Mouse (Mus musculus) yolk sac, embryonic 10.5 days (tissue): Measurements from ENCODE around the gene Srrm4.

ENCODE experiments used
- DNase-seq: peaks from one replicate; pipeline ENCODE4 v3.0.0-alpha.2; 2017; ENCODE audit warnings: low spot score

The Srrm4 gene

GRCm38 (mm10) chr5:116591346-116592048 lies at the start of gene Srrm4:
Srrm4 (minus strand) TSS chr5:116591817.
- peak; percentile 57 for DNase-seq

DNA sequence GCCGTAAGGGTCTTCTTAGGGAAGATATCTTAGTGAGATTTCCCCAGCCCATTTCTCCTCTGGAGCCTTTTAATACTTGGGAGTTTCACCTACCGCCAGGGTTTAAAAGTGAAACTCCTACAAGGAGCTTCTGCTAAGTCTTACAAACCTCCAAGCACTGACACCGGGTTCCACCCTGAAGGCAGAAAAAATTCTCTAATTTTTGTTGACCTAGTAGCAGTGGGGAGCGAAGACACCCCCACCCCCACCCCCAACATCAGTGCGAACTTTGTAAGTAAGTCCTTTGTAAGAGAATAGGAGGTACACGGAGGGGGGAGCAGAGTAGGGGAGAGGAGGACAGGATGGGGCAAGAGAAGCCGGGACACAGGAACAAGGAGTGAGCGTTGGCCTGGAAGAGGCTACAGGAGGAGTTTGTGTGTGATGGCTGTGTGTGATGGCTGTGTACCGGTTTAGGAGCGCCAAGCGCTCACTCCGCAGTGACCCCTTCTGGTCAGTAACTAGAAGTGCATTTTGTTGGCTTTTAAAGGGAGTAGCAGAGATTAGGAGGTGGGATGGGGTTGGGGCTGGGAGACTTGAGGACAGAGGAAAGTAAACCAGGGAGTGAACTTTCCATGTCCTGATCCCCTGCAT lies 1.3 kb upstream of the Srrm4 start:
- no peak for DNase-seq

DNA sequence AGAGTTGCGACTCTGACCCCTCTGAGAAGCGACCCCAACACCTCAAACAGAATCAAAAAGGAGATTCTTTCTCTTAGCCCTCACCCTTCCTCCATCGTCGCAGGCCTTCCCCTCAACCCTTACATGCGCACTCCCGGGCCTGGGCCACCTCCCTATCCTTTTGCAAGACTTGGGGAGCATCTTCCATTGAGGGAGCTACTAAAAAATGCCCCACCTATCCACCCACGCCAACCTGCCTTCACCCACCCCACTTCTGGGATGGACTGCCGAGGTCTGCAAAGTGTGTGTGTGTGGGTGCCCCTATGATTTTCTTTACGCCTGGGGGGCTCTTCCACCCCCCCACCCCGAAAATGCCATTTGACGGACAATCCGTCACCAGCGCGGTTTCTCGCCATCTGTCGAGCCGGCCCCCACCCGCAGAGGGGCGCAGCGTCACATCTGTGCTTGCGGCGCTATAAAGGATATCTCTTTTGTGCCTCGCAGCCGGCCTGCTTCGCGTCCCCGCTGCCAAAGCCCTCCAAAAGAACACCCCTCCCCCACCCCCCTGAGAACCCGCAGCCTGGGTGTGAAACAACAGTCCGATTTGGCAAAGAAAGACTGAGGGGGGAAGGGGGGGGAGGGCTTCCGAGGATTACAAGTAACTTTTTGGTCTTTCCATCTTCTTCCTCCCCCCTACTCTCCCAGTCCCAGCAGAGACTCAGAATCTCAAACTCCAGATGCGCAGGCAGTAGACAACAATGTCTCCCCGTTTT lies 608 bp upstream of the Srrm4 start:
- no peak for DNase-seq

- DNase-seq: no peak
Measured at GRCm38 (mm10) chr5:116590698-116591097, 919 bp downstream of the Srrm4 start.

- no peak for DNase-seq
Measured at GRCm38 (mm10) chr5:116589631-116590030, 2.0 kb downstream of the Srrm4 start.

DNA sequence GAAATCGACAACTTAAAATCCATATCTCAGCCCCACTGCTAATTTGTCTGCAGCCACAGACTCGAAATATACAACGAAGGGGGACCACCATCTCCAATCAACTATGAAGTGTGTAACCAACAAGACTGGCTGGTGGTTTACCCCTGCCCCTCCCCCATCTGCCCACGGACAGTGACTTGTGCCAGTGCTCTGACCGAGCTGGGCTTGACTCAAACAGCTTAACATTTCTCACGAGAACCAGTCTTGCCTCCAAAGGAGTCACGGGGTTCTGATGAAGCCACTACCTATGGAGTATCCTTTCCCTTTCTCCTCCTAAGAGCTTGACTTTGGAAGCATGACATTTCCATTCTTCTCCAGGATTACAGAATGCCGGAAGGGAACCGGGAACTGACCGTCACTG lies 2.8 kb downstream of the Srrm4 start:
- no peak for DNase-seq

- DNase-seq: no peak
Measured at GRCm38 (mm10) chr5:116579533-116579932, 12.1 kb downstream of the Srrm4 start.

DNA sequence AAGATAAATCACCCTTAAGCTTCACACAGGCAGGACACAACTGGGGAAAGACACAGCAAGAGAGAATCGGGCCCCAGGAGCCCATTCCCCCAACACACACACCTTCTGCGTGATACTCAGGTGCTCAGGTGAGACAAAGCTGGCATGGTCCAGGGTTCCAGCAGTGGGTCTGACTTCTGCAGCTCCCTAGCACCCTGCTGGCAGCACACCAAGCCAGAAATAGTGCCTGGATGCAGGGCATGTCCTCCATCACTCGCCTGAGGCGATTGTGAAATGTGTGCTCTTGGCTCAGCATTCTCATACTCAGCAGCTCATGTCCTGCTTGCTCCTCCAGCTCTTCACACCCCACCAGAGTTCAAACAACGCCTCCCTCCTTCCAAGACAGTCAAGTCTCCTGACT lies 14.5 kb downstream of the Srrm4 start:
- no peak for DNase-seq

DNA sequence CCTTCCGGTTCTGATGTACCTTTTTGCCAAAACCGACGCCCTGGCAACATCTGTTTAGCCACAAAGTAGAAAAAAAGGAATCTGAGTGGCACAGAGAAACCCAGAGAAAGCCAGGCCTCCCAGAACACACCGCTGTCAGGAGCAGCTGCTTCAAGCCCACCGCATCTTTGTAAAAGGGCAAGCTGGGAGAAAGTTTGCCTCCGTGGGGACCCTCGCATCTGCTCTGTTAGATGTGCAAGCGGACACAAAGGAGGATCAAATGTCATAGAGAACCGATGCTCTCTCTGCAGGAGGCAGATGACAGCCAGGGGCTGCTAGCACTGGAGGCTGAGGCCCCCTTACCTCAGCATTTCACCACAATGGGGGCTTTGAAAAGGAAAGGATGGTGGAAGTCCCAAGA lies 18.3 kb downstream of the Srrm4 start:
- no peak for DNase-seq

DNA sequence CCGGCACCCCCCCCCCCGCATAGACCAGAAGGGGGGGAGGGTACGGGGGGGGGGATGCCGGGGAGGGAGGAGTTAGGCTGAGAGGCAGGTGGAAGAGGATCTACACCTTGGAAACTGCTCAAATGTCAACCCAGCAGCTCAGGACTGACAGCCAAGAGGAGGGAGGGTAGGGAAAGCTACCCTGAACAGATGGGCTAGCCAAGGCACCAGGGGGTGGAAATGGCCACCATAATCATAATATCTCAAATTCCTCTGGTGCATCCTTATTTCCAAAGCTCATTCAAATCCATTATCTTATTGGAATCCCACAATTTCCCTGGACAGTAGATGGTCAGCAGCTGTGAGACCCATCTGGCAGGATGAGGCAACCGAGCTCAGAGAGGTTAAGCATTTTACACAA lies 19.7 kb downstream of the Srrm4 start:
- DNase-seq: no peak

- DNase-seq: peak; percentile 18
Measured at GRCm38 (mm10) chr5:116571232-116571861, 20.3 kb downstream of the Srrm4 start.

DNA sequence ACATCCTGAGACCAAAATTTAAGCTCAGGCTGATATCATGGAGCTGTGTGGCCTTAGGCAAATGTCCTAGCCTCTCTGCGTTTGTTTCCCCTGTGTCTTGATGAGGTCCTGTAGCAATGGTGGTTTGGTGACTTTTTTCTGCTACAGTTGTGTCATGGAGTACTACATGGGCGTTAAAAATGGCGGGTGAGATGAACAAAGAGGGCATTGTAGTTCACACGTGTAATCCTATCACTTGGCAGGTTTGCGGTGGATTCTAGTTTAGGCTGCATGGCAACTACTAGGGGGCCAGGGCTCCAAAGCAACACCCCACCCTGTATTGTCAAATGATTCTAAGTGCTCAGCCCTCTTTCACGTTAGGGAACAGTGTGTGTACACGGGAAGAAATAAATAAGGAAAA lies 21.1 kb downstream of the Srrm4 start:
- no peak for DNase-seq

DNA sequence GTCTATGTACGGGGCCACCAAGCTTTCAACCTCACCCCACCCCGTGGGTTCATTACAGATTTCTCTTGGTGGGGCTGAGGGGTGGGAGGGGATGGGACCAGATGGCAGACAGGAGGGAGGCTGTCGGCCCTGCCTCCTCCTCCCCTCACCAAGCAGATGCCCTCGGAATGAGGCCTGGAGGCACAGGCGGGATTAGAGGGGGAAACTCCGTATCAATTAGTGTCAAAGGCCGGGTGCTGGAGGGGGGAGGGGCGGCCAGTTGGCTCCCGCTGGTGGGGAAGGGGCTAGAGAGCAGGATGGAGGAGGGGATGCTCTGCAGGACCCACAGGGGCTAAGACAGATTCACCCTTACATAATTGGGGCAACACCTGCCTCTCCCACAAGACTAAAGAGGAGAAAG lies 22.0 kb downstream of the Srrm4 start:
- peak; percentile 6 for DNase-seq

DNA sequence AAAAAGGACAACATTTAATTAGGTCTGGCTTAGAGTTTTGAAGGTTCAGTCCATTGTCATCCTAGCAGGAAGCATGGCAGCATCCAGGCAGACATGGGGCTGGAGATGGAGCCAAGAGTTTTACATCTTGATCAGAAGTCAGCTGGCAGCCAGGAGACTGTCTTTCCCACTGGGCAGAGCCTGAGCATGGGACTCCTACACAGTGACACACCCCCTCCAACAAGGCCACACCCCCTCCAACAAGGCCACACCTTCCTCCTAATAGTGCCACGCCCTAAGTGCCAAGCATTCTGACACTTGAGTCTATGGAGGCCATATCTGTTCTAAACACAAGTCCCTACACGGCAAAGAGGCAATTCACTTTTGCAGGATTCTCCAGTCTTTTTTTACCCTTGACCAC lies 23.6 kb downstream of the Srrm4 start:
- no peak for DNase-seq

- DNase-seq: no peak
Measured at GRCm38 (mm10) chr5:116567298-116567697, 24.3 kb downstream of the Srrm4 start.

DNA sequence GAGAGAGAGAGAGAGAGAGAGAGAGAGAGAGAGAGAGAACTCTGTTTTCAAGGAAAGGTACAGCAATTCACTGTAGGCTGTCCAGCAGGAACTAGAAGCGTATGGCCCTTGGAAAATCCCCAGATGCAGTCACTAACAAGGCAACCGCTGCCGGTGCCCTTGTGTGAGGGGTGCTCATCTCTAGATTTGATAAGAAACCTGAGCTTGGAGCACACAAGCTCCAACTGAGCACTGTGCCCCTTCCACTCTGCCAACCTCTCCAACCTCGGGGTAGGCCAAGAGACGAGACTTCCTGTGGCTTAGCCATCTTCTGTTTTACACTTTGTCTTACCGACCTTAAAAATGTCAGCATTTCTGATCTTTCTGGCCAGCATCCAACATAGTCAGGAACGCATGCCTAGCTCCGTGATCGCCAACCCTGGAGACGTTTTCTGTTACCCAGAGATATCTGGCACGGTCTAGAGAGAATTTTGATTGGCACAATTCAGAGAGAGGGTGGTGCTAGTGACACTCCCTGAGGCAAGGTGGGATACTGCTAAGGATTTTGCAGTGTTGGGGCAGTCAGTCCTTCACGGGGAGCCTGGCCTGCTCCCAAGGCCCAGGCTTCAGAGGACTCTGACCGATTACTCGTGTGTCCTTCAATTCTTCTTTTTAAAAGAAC lies 25.1 kb downstream of the Srrm4 start:
- DNase-seq: no peak

GRCm38 (mm10) chr5:116565573-116565972 lies 26.0 kb downstream of the Srrm4 start:
- DNase-seq: no peak

DNA sequence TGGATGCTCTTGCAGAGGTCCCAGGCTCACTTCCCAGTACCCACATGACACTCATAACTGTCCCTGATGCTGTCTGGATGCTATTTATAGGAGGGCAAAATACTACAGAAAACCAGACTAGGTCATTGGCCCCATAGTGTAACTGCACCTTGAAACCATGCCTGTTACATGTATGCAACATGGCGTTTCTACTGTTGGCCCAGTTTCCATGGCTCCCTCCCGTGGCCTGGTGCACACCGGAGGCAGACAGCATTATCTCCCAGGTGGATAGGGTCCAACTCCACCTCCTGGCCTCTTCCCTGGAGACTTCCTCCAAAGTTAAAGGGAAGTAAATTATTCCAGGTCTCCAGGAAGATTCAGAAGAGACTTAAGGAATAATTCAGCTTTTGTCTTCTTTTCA lies 27.2 kb downstream of the Srrm4 start:
- DNase-seq: no peak

- DNase-seq: no peak
Measured at GRCm38 (mm10) chr5:116563713-116564112, 27.9 kb downstream of the Srrm4 start.

DNA sequence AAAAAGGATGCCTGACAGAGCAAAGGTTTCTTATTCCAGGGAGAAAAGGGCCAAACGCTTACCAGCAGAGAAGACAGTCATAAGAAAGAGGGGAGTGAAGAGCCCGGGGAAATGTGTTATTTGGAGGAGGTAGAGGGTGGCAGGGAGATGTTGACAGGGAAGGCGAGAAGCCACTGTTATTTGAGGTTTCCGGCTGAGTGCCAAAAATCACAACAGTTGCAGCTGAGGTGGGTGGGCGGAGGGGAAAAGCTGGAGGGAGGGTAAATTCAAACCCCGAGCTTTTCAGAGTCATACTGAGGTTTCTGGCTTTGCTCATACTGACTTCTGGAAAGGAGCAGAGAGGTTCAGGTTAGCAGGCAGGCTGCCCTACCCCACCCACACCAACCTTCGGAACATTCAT lies 32.5 kb downstream of the Srrm4 start:
- DNase-seq: no peak

- DNase-seq: no peak
Measured at GRCm38 (mm10) chr5:116556614-116557013, 35.0 kb downstream of the Srrm4 start.

GRCm38 (mm10) chr5:116553868-116554267 lies 37.7 kb downstream of the Srrm4 start:
- DNase-seq: no peak
